Mouse (Mus musculus): ENCODE data around the gene Aldh1a3.

The Aldh1a3 gene

DNA sequence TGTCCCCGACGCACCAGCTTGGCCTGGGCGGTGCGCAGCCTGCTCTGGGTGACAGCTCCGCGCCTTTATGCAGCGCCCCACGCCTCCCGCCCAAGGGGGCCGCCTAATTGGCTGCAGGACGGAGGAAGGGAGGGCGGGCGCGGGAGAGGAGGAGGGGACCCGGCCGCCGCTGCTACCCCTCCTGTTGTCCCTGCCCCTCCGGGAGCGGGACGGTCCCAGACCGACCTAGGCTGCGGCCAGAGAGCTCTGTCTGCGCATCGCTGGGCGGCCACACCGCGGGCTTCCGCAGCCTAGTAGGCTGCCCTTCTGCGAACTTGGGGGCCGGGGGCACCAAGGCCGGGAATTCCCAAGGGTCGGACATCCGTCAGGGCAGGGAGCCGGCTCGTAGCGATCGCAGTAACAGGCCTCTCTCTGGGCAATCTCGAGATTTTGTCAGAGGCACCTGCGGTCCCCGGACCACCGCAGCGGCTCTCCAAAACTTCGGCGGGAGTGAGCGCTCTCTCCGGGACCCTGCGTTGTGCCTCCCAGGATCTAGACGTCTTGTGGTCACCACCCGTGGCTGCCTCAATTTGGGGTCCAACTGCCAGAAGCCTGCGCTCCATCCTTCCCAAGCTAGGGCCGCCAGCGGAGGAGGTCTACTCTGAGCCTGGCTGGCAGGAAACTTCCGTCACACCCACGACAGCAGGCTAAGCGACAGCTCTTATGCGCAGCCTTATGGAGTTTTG lies at the start of gene Aldh1a3:
Gene Aldh1a3, minus strand, starts transcription at position 81 of the 725 bp plus-strand sequence.
- DNase-seq (ENCODE audit: low spot score) = peak; percentile 61

GRCm38 (mm10) chr7:66476289-66476688 lies 49.0 kb upstream of the Aldh1a3 start:
- DNase-seq (ENCODE audit: low spot score) = no peak

- DNase-seq (ENCODE audit: low spot score) = peak; percentile 32
These were observed 44.4 kb upstream of the Aldh1a3 start for GRCm38 (mm10) chr7:66471641-66472216.

- peak; percentile 28 for DNase-seq (ENCODE audit: low spot score)
These were observed 39.3 kb upstream of the Aldh1a3 start for GRCm38 (mm10) chr7:66466641-66467040.

GRCm38 (mm10) chr7:66465241-66465640 lies 37.9 kb upstream of the Aldh1a3 start:
- peak; percentile 15 for DNase-seq (ENCODE audit: low spot score)

DNA sequence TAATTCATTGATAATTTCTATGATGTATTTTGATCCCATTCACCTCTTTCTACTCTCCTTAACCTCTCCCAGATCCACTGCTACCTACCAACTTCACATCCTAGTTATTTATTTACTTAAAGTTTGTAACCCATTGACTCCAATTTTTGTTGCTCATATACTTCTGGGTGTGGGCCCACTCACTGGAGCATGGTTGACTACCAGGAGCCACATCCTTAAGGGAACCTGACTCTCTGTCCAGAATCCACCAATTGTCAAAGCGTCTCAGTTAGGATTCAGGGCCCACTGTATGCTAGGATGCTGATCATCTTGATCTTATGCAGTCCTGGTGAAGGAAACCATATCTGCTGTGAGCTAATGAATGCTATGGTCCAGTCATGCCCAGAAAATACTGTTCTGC lies 35.8 kb upstream of the Aldh1a3 start:
- no peak for DNase-seq (ENCODE audit: low spot score)

DNA sequence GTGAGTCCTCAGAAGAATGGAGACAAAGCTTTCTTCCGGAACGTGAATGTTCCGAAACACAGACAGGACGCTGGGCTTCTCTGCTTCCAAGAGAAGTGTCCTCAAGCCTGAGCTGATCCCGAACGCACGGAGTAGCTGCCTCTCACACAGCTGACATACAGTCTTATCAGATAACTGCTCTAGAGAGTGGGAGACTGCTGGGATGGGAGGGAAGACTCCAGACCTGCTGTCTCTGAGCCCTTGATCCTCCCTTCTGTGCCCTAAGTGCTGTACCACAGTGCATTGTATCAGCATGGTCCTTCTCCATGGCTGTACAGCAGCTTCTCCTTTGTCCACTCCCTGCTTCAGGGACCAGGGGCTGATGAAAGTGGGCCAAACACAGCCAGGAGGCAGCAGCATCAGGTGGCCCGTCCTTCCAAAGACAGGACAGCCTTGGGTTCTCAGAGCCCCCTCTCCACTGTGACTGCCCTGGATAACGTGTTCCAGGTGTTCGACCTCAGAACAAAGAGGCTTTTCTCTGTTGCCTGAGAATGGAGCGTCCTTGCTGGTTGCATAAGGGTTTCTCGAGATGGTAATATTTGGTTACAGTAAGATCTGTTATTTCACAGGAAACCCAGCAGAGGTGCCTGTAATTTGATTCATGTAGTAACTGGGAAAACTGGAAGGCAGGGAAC lies 24.4 kb upstream of the Aldh1a3 start:
- DNase-seq (ENCODE audit: low spot score) = no peak

- DNase-seq (ENCODE audit: low spot score) = peak; percentile 56
These were observed 22.8 kb upstream of the Aldh1a3 start for GRCm38 (mm10) chr7:66449971-66450752.

DNA sequence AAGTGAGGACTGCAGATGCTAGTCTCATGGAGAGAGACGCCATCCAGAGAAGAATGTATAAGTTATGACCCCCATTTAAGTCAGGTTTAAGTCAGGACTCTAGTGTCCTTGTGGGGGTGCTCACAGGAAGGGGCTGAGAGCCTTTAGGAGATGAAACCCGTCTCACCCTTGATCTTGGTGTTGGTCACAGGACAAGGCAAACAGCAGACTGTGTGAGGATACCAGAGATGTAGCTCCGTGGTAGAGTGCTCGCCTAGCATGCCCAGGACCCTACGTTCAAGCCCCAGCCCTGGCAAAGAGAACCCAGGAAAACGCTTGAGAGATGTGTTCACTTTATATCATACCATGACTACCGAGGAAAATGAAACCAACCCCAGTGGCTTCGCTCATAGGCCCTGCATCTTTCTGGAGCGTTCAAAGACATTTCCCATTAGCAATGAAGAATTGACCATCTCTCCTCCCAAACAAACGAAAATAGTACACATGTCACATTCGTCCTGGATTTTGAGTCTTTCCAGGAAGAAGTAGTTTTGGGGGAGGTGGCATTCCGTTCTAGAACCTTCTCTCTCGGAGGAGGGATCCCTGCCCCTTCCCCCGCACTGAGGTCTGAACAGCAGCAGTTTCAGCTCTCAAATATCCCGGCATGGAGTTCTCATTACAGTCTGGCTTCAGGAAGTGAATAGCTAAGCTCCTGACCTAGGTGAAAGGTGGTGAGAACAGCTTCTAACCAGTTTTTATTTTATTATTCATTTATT lies 21.6 kb upstream of the Aldh1a3 start:
- DNase-seq (ENCODE audit: low spot score) = no peak

- no peak for DNase-seq (ENCODE audit: low spot score)
These were observed 21.0 kb upstream of the Aldh1a3 start for GRCm38 (mm10) chr7:66448304-66448703.

DNA sequence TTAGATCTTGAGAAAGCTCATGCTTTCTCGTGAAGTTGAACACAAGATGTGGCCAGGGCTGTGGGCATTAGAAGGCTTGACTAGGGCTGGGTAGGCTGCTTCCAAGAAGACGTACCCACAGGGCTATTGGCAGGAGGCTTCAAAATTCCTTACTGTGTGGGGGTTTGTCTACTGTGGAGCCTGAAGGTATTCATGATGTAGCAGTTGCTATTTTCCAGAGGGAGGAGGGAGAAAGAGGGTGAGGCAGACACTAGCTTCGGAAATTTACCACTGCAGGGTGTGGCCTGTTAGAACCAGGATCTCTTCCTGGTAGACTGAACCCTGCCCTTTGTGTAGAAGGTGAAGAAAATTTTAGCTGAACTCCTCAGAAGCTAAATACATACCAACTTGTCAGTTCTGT lies 19.5 kb upstream of the Aldh1a3 start:
- no peak for DNase-seq (ENCODE audit: low spot score)

GRCm38 (mm10) chr7:66445117-66445905 lies 18.0 kb upstream of the Aldh1a3 start:
- DNase-seq (ENCODE audit: low spot score) = no peak

DNA sequence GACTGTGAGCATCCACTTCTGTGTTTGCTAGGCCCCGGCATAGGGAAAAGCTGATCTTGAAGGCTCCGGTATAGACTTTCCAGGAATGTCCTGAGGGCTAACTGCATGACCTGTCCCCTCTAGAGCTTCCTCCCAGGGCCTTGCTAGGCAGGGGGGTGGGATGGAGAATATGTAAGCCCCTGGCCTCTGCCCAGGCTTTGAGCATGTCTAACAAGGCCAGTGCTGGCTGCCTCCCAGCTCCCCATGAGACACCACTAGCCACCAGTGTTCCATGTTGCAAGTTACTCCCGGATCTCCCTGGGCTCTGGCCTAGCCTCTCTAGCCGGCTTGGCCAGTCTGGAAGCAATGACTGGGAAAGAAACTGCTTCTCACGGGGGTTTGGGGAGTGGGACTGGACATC lies 17.4 kb upstream of the Aldh1a3 start:
- DNase-seq (ENCODE audit: low spot score) = no peak

GRCm38 (mm10) chr7:66442501-66443369 lies 15.4 kb upstream of the Aldh1a3 start:
- peak; percentile 54 for DNase-seq (ENCODE audit: low spot score)

GRCm38 (mm10) chr7:66438787-66439669 lies 11.7 kb upstream of the Aldh1a3 start:
- DNase-seq (ENCODE audit: low spot score) = no peak

DNA sequence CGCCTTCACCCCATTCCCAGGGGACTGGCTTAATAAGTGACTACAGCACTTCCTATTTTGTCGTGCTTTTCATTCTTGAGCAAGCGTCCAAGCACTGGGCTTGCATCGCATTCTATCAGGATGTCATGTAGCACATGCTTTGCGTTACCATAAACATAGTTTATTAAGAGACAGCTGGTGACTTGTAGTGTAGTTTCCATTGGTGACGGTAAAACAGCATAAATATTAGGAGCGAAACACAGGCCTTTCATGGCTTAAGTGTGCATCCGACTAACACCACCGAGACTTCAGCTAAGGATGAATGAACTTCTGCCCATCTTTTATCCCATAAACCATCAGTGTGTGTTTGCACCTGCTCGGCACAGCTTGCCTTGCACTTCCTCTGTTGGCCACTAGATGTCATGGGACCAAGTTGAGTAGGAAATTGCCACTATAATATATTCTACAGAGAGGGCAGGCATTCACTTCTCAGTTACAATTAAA lies 7.2 kb upstream of the Aldh1a3 start:
- DNase-seq (ENCODE audit: low spot score) = peak; percentile 83

GRCm38 (mm10) chr7:66427053-66427436 lies 272 bp downstream of the Aldh1a3 start:
- DNase-seq (ENCODE audit: low spot score) = no peak

DNA sequence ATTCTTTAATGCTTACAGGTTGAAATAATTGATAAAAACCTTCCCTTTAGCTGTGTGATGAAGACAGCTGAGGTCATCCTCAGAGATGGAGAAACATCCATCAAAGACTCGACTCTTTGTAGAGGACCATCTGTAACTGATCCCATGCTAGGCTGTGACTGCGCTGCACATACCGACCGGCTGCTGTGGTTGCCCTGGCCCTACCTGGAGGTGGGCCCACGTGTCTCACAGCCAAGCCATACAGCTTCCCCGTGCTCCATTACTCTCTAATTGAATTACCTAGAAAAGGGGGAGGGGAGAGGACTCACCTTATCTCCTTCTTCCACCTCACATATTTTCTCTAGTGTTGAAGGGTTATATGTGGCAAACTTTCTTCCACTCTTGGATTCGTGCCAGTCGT lies 5.4 kb downstream of the Aldh1a3 start:
- DNase-seq (ENCODE audit: low spot score) = no peak

- no peak for DNase-seq (ENCODE audit: low spot score)
These were observed 8.3 kb downstream of the Aldh1a3 start for GRCm38 (mm10) chr7:66418981-66419380.
